Comparison of ENCODE assay signal across 11 mouse cellular contexts in genomic region chr2:145655373-145655960, GRCm38 (mm10). TPM values are rescaled to one million over a fixed set of nuclear protein-coding genes. Genes with fewer than 3 reads are reported as not detected.
DNase-seq lines count a peak whose midpoint lies in the region; ATAC-seq and TF ChIP-seq lines count a peak whose summit lies in the region.
"Had no signal": no experiment of that assay in that cellular context is flagged by ENCODE, and none has a peak within 500 bp of the region (broad histone marks: within the 10 kb centered on the region; RNA-seq: fewer than 3 reads in every experiment).

No protein-coding gene starts in this region.

- H3K9ac ChIP-seq in forebrain, embryonic 14.5 days (ENCODE audit: low read length) = no peak overlapping the region
- H3K9ac ChIP-seq in kidney, embryonic 15.5 days = no peak overlapping the region

- no peaks in the 10 kb centered on the region for H3K36me3 ChIP-seq in forebrain, embryonic 10.5 days (replicated peaks)
- no peaks in the 10 kb centered on the region for H3K36me3 ChIP-seq in forebrain, embryonic 14.5 days (ENCODE audit: control insufficient read depth, insufficient read depth, low read length)
- no peaks in the 10 kb centered on the region for H3K36me3 ChIP-seq in kidney, embryonic 15.5 days
- no peaks in the 10 kb centered on the region for H3K36me3 ChIP-seq in kidney, adult 2 months (ENCODE audit: control insufficient read depth, insufficient read depth, low read length)
- no peaks in the 10 kb centered on the region for H3K36me3 ChIP-seq in E14TG2a.4 (ENCODE audit: insufficient read depth, low read length)
- H3K36me3 ChIP-seq in limb, embryonic 10.5 days = no peaks in the 10 kb centered on the region

- WGBS in forebrain, embryonic 10.5 days = 34% methylated on average over 12 of the region's 12 CpGs
- WGBS in forebrain, embryonic 14.5 days = 44% methylated on average over 12 of the region's 12 CpGs
- WGBS in kidney, embryonic 15.5 days = 28% methylated on average over 12 of the region's 12 CpGs
- WGBS in kidney, adult 2 months = 41% methylated on average over 12 of the region's 12 CpGs
- 34% methylated on average over 12 of the region's 12 CpGs for WGBS in limb, embryonic 10.5 days

- no peak for TF ChIP-seq POLR2A in kidney, adult 2 months (IDR thresholded peaks at IDR 0.05; ENCODE audit: low read depth, low read length)

- no peaks in the 10 kb centered on the region for H3K27me3 ChIP-seq in forebrain, embryonic 10.5 days (ENCODE audit: poor library complexity, severe bottlenecking)
- H3K27me3 ChIP-seq in forebrain, embryonic 14.5 days (replicated peaks; ENCODE audit: control insufficient read depth, insufficient read depth, low read length) = no peaks in the 10 kb centered on the region
- H3K27me3 ChIP-seq in kidney, embryonic 15.5 days = no peaks in the 10 kb centered on the region
- no peaks in the 10 kb centered on the region for H3K27me3 ChIP-seq in kidney, adult 2 months (replicated peaks; ENCODE audit: control insufficient read depth, insufficient read depth, low read length)
- no peaks in the 10 kb centered on the region for H3K27me3 ChIP-seq in E14TG2a.4 (ENCODE audit: insufficient read depth, low read length)
- no peaks in the 10 kb centered on the region for H3K27me3 ChIP-seq in limb, embryonic 10.5 days (ENCODE audit: low read depth, poor library complexity, severe bottlenecking)

- no peak overlapping the region for H3K4me2 ChIP-seq in forebrain, embryonic 14.5 days (ENCODE audit: low read length)
- no peak overlapping the region for H3K4me2 ChIP-seq in kidney, embryonic 15.5 days

- H3K9me3 ChIP-seq in forebrain, embryonic 10.5 days = no peaks in the 10 kb centered on the region
- no peaks in the 10 kb centered on the region for H3K9me3 ChIP-seq in forebrain, embryonic 14.5 days (replicated peaks; ENCODE audit: control insufficient read depth, low read length)
- H3K9me3 ChIP-seq in kidney, embryonic 15.5 days (replicated peaks) = no peaks in the 10 kb centered on the region
- H3K9me3 ChIP-seq in E14TG2a.4 (ENCODE audit: low read length) = peaks cover 4% of the 10 kb centered on the region; the same call in 1 of the 2 replicates
- H3K9me3 ChIP-seq in limb, embryonic 10.5 days (replicated peaks) = no peaks in the 10 kb centered on the region

- no peak overlapping the region for H3K4me3 ChIP-seq in forebrain, embryonic 10.5 days
- no peak overlapping the region for H3K4me3 ChIP-seq in forebrain, embryonic 14.5 days (ENCODE audit: low read depth, low read length)
- no peak overlapping the region for H3K4me3 ChIP-seq in kidney, embryonic 15.5 days (replicated peaks)
- no peak overlapping the region for H3K4me3 ChIP-seq in kidney, adult 2 months (ENCODE audit: insufficient read depth, low read depth, low read length)
- H3K4me3 ChIP-seq in E14TG2a.4 (replicated peaks; ENCODE audit: low read length) = no peak overlapping the region
- no peak overlapping the region for H3K4me3 ChIP-seq in limb, embryonic 10.5 days

- H3K27ac ChIP-seq in forebrain, embryonic 10.5 days = no peak overlapping the region
- no peak overlapping the region for H3K27ac ChIP-seq in forebrain, embryonic 14.5 days (ENCODE audit: low read depth, low read length)
- no peak overlapping the region for H3K27ac ChIP-seq in kidney, embryonic 15.5 days
- H3K27ac ChIP-seq in kidney, adult 2 months (ENCODE audit: insufficient read depth, low read depth, low read length) = no peak overlapping the region
- no peak overlapping the region for H3K27ac ChIP-seq in limb, embryonic 10.5 days
- H3K27ac ChIP-seq: macrophage had no signal

- H3K4me1 ChIP-seq in forebrain, embryonic 10.5 days = peaks cover 3% of the 10 kb centered on the region; the same call in 1 of the 2 replicates
- no peaks in the 10 kb centered on the region for H3K4me1 ChIP-seq in forebrain, embryonic 14.5 days (ENCODE audit: control insufficient read depth, insufficient read depth, low read length)
- 0 out of 2 replicates have a peak, but pooled peaks cover 7% of the 10 kb centered on the region for H3K4me1 ChIP-seq in kidney, embryonic 15.5 days
- no peaks in the 10 kb centered on the region for H3K4me1 ChIP-seq in kidney, adult 2 months (ENCODE audit: control insufficient read depth, insufficient read depth, low read length)
- peaks cover 16% of the 10 kb centered on the region for H3K4me1 ChIP-seq in E14TG2a.4 (replicated peaks; ENCODE audit: low read depth, low read length)
- H3K4me1 ChIP-seq in limb, embryonic 10.5 days = no peaks in the 10 kb centered on the region

- no peak for TF ChIP-seq CTCF in kidney, adult 2 months (conservative IDR thresholded peaks at IDR 0.05; ENCODE audit: insufficient read depth, insufficient read length, low read depth, low read length)
- 0 out of 2 replicates have a peak, but pooled peaks have one; percentile 7 for TF ChIP-seq CTCF in E14TG2a.4 (conservative IDR thresholded peaks at IDR 0.05; ENCODE audit: low read length)

- peak; percentile 27 for DNase-seq in forebrain, embryonic 10.5 days (ENCODE audit: extremely low spot score, low spot score)
- no peak for DNase-seq in forebrain, embryonic 14.5 days (ENCODE audit: low spot score)
- DNase-seq in kidney, adult 2 months = no peak
- peak; percentile 40 for DNase-seq in limb, embryonic 10.5 days (ENCODE audit: low spot score)
- DNase-seq in right cerebral cortex, adult 2 months (ENCODE audit: low spot score in 2 of 2) = no peak
- no peak for DNase-seq in gastrocnemius, adult 18-20 months (ENCODE audit: low spot score)
- DNase-seq: adrenal gland, postnatal 36 days; cerebellum, adult 9-11 months had no signal

- ATAC-seq in forebrain, embryonic 14.5 days = no peak
- ATAC-seq in kidney, embryonic 15.5 days (replicated peaks; ENCODE audit: low FRiP score) = peak; percentile 88

RNA-seq across cellular contexts. Expression of gene Rin2, which starts 19.5 kb away (rescaled TPM):
- polyA plus RNA-seq in forebrain, embryonic 10.5 days (2016; fragmentation: Nextera tagmentation; extraction: Ambion mirVana) = 10.1 and 11.0 TPM in 2 replicates
- 9.0 and 11.1 TPM in 2 replicates for polyA plus RNA-seq in forebrain, embryonic 14.5 days (2014; fragmentation: Nextera tagmentation; extraction: Ambion mirVana)
- polyA plus RNA-seq in kidney, embryonic 15.5 days (2015; fragmentation: Nextera tagmentation; extraction: Ambion mirVana) = 32.1 and 33.0 TPM in 2 replicates
- polyA plus RNA-seq in kidney, adult 2 months (2012; rRNA removed) = 17.0 and 18.8 TPM in 2 replicates
- polyA plus RNA-seq in limb, embryonic 10.5 days (2016; fragmentation: Nextera tagmentation; extraction: Ambion mirVana) = 6.3 and 11.8 TPM in 2 replicates
- 1 to 10 TPM; 7.1 to 9.1 TPM for total RNA-seq in gastrocnemius, adult 18-20 months (2021)

Comparison
In these comparisons a context has a peak if more than half of its experiments do, and no peak if none do; other contexts are left out.
1. DNase-seq: peak in forebrain, embryonic 10.5 days (single experiment) and limb, embryonic 10.5 days (single experiment); none in forebrain, embryonic 14.5 days (single experiment), kidney, adult 2 months (single experiment), right cerebral cortex, adult 2 months (0 of 2) and gastrocnemius, adult 18-20 months (single experiment).